Mouse (Mus musculus) hindbrain, embryonic 10.5 days (tissue): Measurements from ENCODE around the gene Abca6. TPM values are rescaled to one million over a fixed set of nuclear protein-coding genes. Genes with fewer than 3 reads are reported as not detected.
A peak's percentile ranks its signal among the peaks of the same experiment; 100 is the strongest.

Experiments
- DNase-seq: peaks from one replicate; pipeline ENCODE4 v3.0.0-alpha.2; 2017; ENCODE audit warnings: low spot score
- H3K27ac ChIP-seq: fragments of 300-500 bp; sonication (generic); 2 replicates; pipeline ENCODE4 v1.5.1; 2016; ENCODE audit warnings: mild to moderate bottlenecking, moderate library complexity
- H3K27me3 ChIP-seq: fragments of 300-500 bp; sonication (generic); 2 replicates; pipeline ENCODE4 v1.6.1; 2016; ENCODE audit warnings: mild to moderate bottlenecking; ENCODE audit not compliant: poor library complexity, insufficient read depth, severe bottlenecking
- H3K36me3 ChIP-seq: fragments of 300-500 bp; sonication (generic); 2 replicates; pipeline ENCODE4 v1.6.1; 2016; ENCODE audit warnings: mild to moderate bottlenecking, moderate library complexity
- H3K4me1 ChIP-seq: fragments of 300-500 bp; sonication (generic); replicated peaks from 2 replicates; pipeline ENCODE4 v1.6.1; 2016; ENCODE audit warnings: mild to moderate bottlenecking
- H3K4me3 ChIP-seq: fragments of 300-500 bp; sonication (generic); 2 replicates; pipeline ENCODE4 v1.5.1; 2016; ENCODE audit warnings: mild to moderate bottlenecking, moderate library complexity
- H3K9me3 ChIP-seq: fragments of 300-500 bp; sonication (generic); 2 replicates; pipeline ENCODE4 v1.6.1; 2016; ENCODE audit warnings: mild to moderate bottlenecking, moderate library complexity
- WGBS: fragments of 180-500 bp; shearing (Covaris S2); methylation state at CpG from one replicate; pipeline ENCODE4 v1.1.7; 2016; 5-methylcytosine and 5-hydroxymethylcytosine counted together
- polyA plus RNA-seq: library from polyadenylated mRNA; unstranded; fragments of >200 nt; fragmentation: Nextera tagmentation; extraction: Ambion mirVana; gene quantifications from 2 replicates; pipeline ENCODE4 v1.2.1, GENCODE M21; 2016

Gene Abca6
- polyA plus RNA-seq = 0.24 and 0.50 TPM in 2 replicates

- H3K4me1 ChIP-seq = peaks cover 4% of the 10 kb centered on the region
- 23% methylated on average over 8 of the region's 8 CpGs for WGBS
- no peaks in the 10 kb centered on the region for H3K36me3 ChIP-seq
- H3K9me3 ChIP-seq = no peaks in the 10 kb centered on the region
- no peak within 1 kb of the TSS; the same call in 1 of the 2 replicates for H3K27ac ChIP-seq
- H3K27me3 ChIP-seq = no peaks in the 10 kb centered on the region
- H3K4me3 ChIP-seq = peak within 1 kb of the TSS; percentile 35
- DNase-seq = peak; percentile 23
Observed at GRCm38 (mm10) chr11:110251534-110251933, at the start of gene Abca6. Gene Abca6, minus strand, starts transcription at chr11:110251776.

- 88% methylated on average over 13 of the region's 13 CpGs for WGBS
- no peaks in the 10 kb centered on the region for H3K36me3 ChIP-seq
Observed at GRCm38 (mm10) chr11:110297917-110298533, 46.4 kb upstream of the Abca6 start.

GRCm38 (mm10) chr11:110290586-110290985 is 39.0 kb upstream of the Abca6 start:
- Histone ChIP-seq H3K4me3 (no peak overlapping the region), H3K9me3 (no peaks in the 10 kb centered on the region), H3K4me1 (no peaks in the 10 kb centered on the region), H3K27me3 (no peaks in the 10 kb centered on the region), H3K27ac (no peak overlapping the region), H3K36me3 (no peaks in the 10 kb centered on the region)
- no peak for DNase-seq
- 84% methylated on average over 2 of the region's 2 CpGs for WGBS

More at GRCm38 (mm10) chr11:110297917-110298533, 46.4 kb upstream of the Abca6 start:
- DNase-seq = no peak
- no peak overlapping the region for H3K4me3 ChIP-seq
- H3K9me3 ChIP-seq = no peaks in the 10 kb centered on the region
- no peaks in the 10 kb centered on the region for H3K4me1 ChIP-seq
- H3K27ac ChIP-seq = no peak overlapping the region
- H3K27me3 ChIP-seq = no peaks in the 10 kb centered on the region

- 79% methylated on average over 3 of the region's 3 CpGs for WGBS
- no peaks in the 10 kb centered on the region for H3K27me3 ChIP-seq
- no peak for DNase-seq
- H3K4me3 ChIP-seq = no peak overlapping the region
- H3K9me3 ChIP-seq = no peaks in the 10 kb centered on the region
- H3K4me1 ChIP-seq = no peaks in the 10 kb centered on the region
- H3K27ac ChIP-seq = no peak overlapping the region
- H3K36me3 ChIP-seq = no peaks in the 10 kb centered on the region
Observed at GRCm38 (mm10) chr11:110288423-110288822, 36.8 kb upstream of the Abca6 start.

- no peaks in the 10 kb centered on the region for H3K4me1 ChIP-seq
- no peaks in the 10 kb centered on the region for H3K9me3 ChIP-seq
- H3K27ac ChIP-seq = no peak overlapping the region
- DNase-seq = no peak
- H3K27me3 ChIP-seq = no peaks in the 10 kb centered on the region
- no peaks in the 10 kb centered on the region for H3K36me3 ChIP-seq
- 80% methylated on average over 9 of the region's 9 CpGs for WGBS
- no peak overlapping the region for H3K4me3 ChIP-seq
Observed at GRCm38 (mm10) chr11:110287694-110288093, 36.1 kb upstream of the Abca6 start.

- WGBS = 82% methylated on average over 3 of the region's 3 CpGs
- H3K27me3 ChIP-seq = no peaks in the 10 kb centered on the region
- H3K36me3 ChIP-seq = no peaks in the 10 kb centered on the region
- no peaks in the 10 kb centered on the region for H3K9me3 ChIP-seq
- H3K4me3 ChIP-seq = no peak overlapping the region
- H3K4me1 ChIP-seq = no peaks in the 10 kb centered on the region
- no peak for DNase-seq
- H3K27ac ChIP-seq = no peak overlapping the region
Observed at GRCm38 (mm10) chr11:110286331-110286730, 34.8 kb upstream of the Abca6 start.

GRCm38 (mm10) chr11:110284849-110285248 is 33.3 kb upstream of the Abca6 start:
- 71% methylated on average over 10 of the region's 10 CpGs for WGBS
- no peaks in the 10 kb centered on the region for H3K27me3 ChIP-seq
- no peaks in the 10 kb centered on the region for H3K4me1 ChIP-seq
- no peaks in the 10 kb centered on the region for H3K36me3 ChIP-seq
- no peak overlapping the region for H3K4me3 ChIP-seq
- H3K27ac ChIP-seq = no peak overlapping the region
- DNase-seq = no peak
- H3K9me3 ChIP-seq = no peaks in the 10 kb centered on the region

GRCm38 (mm10) chr11:110284185-110284787 is 32.7 kb upstream of the Abca6 start:
- 86% methylated on average over 9 of the region's 9 CpGs for WGBS

GRCm38 (mm10) chr11:110274794-110275193 is 23.2 kb upstream of the Abca6 start:
- no peak for DNase-seq
- Histone ChIP-seq H3K4me1 (no peaks in the 10 kb centered on the region), H3K4me3 (no peak overlapping the region), H3K9me3 (no peaks in the 10 kb centered on the region), H3K36me3 (no peaks in the 10 kb centered on the region), H3K27ac (no peak overlapping the region), H3K27me3 (no peaks in the 10 kb centered on the region)
- WGBS = 60% methylated on average over 3 of the region's 3 CpGs

More at GRCm38 (mm10) chr11:110284185-110284787, 32.7 kb upstream of the Abca6 start:
- no peak for DNase-seq
- Histone ChIP-seq H3K4me3 (no peak overlapping the region), H3K27me3 (no peaks in the 10 kb centered on the region), H3K9me3 (no peaks in the 10 kb centered on the region), H3K36me3 (no peaks in the 10 kb centered on the region), H3K27ac (no peak overlapping the region), H3K4me1 (no peaks in the 10 kb centered on the region)

- Histone ChIP-seq H3K27me3 (no peaks in the 10 kb centered on the region), H3K36me3 (no peaks in the 10 kb centered on the region), H3K9me3 (no peaks in the 10 kb centered on the region), H3K4me1 (no peaks in the 10 kb centered on the region), H3K4me3 (no peak overlapping the region), H3K27ac (no peak overlapping the region)
- peak; percentile 60 for DNase-seq
- WGBS = 6% methylated on average over 5 of the region's 5 CpGs
Observed at GRCm38 (mm10) chr11:110271745-110272144, 20.2 kb upstream of the Abca6 start.

GRCm38 (mm10) chr11:110268244-110268844 is 16.8 kb upstream of the Abca6 start:
- no peaks in the 10 kb centered on the region for H3K9me3 ChIP-seq
- 49% methylated on average over 8 of the region's 8 CpGs for WGBS
- peak overlapping the region; percentile 45; the same call in 1 of the 2 replicates for H3K27ac ChIP-seq

GRCm38 (mm10) chr11:110267232-110267631 is 15.7 kb upstream of the Abca6 start:
- no peaks in the 10 kb centered on the region for H3K9me3 ChIP-seq
- WGBS = 96% methylated on average over 6 of the region's 6 CpGs
- H3K4me3 ChIP-seq = no peak overlapping the region
- H3K4me1 ChIP-seq = no peaks in the 10 kb centered on the region
- H3K27ac ChIP-seq = no peak overlapping the region
- no peak for DNase-seq
- H3K36me3 ChIP-seq = no peaks in the 10 kb centered on the region
- no peaks in the 10 kb centered on the region for H3K27me3 ChIP-seq

More at GRCm38 (mm10) chr11:110268244-110268844, 16.8 kb upstream of the Abca6 start:
- no peaks in the 10 kb centered on the region for H3K4me1 ChIP-seq
- no peaks in the 10 kb centered on the region for H3K27me3 ChIP-seq
- H3K36me3 ChIP-seq = no peaks in the 10 kb centered on the region
- H3K4me3 ChIP-seq = no peak overlapping the region
- DNase-seq = peak; percentile 89

GRCm38 (mm10) chr11:110266757-110267156 is 15.2 kb upstream of the Abca6 start:
- Histone ChIP-seq H3K36me3 (no peaks in the 10 kb centered on the region), H3K9me3 (no peaks in the 10 kb centered on the region), H3K27me3 (no peaks in the 10 kb centered on the region), H3K27ac (no peak overlapping the region), H3K4me3 (no peak overlapping the region), H3K4me1 (no peaks in the 10 kb centered on the region)
- DNase-seq = no peak
- WGBS = 93% methylated on average over 11 of the region's 11 CpGs
